Mouse (Mus musculus) telencephalon, adult 2 months (tissue): ENCODE data around the gene Pnpla3.
A peak's percentile ranks its signal among the peaks of the same experiment; 100 is the strongest.

Source experiments
- DNase-seq: peaks from one replicate; pipeline ENCODE4 v3.0.0-alpha.2; 2011; ENCODE audit warnings: low read depth, low spot score

Pnpla3 gene

DNA sequence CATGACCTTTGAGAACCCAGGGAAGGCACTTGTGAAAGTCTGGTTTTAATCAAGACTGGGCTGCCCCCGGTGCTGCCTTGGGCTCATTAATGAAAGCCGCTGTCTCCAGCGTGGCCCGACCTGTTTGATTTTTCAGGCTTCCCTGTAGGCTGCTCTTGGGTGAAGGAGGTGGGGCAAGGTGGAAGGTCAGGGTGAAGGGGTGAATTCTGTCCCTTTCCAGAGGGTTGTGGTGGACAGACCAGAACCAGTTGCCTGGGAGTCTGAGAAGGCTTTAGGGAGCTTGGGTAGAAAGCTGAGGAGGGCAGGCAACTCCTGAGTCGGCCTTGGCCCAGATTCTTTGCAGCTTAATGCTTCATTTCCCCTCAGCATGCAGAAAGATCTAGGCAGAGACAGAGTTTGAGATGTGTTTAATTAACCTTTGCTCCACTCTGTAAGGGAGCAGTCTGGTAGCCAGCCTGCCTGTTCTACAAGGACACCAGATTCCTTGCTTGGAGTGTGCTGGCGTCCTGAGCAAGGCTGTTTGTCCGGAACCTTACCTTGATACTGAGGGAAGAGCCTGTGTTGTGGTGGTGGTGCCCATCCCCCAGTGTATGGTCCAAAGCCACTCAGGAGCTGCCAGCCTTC is 48.9 kb downstream of the Pnpla3 start:
- no peak for DNase-seq

DNA sequence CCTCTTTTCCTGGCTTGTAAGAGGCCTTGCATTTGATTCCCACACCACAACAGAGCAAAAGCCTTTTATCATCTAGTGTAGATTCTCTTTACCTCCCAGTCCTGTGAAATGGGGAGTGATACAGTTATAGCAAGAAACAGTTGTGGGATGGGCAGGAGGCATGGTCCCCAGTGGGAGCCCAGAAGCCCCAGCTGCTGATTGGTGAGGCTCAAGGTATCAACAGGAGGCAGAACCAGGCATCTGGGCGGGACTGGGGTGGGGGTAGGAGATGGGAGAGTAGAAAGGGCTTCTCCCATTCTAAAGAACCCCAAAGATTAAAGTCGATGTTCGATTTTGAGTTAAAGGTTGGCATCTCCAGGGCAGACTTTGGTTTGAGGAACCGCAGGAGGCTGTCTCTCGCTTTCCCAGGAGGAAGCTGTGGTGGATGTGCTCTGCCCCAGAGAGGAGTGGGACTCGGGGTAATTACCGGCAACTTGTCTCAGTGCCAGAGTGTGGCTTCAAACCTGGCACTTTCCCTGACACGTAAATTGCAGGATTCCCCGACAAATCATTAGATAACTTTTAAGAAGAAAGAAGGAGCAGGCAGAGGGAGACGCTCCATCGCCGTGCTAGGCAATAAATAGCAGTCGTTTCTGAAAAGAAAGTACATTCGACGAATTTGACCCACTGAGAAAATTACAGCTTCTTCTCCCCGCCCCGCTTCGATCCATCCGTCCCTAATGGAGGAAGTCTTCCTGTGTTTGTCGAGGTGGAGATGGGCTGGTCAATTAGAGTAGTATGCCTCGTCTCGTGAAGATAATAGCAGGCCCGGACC is 50.5 kb downstream of the Pnpla3 start:
- DNase-seq = no peak

DNA sequence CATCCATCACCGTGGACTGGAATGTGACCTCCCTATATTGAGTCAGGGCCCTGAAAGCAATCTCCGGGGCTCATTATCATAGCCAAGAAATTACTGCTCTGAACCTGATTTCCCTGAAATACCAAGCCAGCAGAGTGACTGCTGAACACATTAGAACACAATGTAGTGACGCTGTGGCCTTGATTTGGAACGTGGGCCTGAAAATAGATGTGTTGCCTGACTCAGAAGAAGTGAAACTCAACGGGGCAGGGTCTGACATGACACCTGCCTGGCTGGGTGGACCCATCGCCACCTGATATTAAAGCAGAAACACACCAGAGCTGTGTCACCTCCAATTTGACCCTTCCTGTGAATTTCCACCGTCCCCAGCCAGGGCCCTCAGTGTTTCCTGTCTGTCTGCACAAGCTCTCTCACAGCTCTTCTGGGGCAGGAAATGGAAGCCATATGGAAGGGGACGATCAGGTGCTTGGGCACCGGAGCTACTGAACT is 51.2 kb downstream of the Pnpla3 start:
- DNase-seq = no peak

DNA sequence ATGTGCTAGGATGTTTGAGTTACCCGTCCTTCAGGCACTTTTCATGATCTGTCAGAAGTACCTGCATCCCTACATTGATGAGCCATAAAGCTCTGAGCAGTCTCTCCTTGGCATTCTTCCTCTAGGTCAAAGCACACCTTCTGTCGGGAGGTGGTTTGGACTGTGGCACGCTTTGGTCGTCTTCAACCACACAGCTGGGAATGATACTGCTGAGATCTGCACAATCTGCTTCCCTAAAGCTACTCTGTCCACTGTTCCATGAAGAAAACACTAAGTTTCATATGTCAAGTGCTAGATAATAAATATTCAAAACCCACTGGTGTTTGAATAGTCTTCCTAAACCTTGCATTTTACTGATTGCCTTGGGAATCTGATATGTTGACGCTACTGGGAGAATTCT is 53.9 kb downstream of the Pnpla3 start:
- DNase-seq = no peak

DNA sequence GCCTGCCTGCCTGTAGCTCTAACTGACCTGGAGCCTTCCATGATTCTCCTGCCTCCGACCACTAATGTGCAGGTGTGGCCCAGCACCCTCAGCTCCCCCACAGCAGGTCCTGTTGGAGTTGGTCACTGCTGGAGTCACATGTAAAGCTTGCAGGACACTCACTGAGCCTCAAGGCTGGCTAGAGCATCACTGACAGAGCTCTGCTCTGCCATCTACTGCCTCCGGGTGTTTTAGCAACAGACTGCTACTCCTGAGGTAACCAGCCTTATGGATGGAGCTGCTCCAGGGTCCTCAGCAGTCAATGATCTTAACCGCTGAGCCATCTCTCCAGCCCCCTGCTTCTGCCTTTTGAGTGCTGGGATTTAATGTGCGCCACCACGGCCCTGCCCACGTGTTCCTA is 55.8 kb downstream of the Pnpla3 start:
- no peak for DNase-seq

DNA sequence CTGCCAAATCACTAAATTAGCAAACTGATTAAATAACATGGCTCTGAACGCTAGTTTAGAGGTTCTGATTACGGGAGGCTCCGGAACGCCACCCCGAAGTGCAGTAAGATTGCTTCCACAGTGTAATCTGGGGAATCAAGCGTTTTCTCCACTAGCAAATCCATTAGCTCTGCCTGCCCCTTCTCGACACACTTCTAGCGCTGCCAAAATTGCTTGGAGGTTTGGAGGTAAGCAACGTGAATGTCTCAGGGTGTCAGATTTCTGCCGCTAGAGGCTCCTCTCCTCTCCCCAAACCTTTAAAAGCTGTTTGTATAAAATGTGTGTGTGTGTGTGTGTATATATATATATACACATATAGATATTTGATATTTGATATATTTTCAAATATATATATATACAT is 57.1 kb downstream of the Pnpla3 start:
- DNase-seq = no peak

DNA sequence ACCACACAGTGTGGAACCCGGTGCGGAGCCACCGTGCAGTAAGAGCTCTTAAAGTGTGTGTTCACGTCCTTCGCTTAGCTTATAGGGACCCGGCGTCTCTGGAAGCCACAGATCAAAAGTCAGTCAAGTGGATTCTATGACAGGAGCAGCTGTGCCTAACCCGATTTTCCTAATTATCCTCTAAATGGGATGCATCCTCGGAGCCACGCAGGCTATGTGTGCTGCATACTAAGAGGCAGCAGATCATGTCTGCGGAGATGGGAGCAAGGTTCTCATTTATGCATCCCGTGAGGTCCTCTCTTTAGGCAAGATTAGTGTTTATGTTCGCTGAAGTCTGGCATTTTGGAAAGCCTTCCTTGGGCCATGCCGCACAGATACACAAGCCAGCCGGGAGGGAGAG is 59.3 kb downstream of the Pnpla3 start:
- DNase-seq = no peak

DNA sequence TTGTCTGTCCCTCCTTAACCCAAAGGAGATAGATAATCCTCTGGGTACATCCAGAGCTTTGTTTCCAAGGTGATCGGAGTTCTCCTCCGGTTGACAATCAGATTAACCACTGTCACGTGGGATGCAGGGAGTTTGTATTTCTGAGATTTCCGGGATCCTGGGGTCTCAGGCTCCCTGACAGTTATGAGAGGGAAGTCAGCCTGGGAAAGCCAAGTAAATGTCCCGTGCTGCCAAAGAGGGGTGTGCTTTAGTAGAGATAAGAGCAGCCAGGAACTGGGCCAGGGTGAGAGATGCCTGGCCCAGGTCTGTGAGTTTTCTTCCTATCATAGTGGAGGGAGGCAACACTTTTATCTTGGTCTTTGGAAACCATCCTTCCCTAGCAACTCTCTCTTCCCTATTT is 63.0 kb downstream of the Pnpla3 start:
- DNase-seq = no peak

DNA sequence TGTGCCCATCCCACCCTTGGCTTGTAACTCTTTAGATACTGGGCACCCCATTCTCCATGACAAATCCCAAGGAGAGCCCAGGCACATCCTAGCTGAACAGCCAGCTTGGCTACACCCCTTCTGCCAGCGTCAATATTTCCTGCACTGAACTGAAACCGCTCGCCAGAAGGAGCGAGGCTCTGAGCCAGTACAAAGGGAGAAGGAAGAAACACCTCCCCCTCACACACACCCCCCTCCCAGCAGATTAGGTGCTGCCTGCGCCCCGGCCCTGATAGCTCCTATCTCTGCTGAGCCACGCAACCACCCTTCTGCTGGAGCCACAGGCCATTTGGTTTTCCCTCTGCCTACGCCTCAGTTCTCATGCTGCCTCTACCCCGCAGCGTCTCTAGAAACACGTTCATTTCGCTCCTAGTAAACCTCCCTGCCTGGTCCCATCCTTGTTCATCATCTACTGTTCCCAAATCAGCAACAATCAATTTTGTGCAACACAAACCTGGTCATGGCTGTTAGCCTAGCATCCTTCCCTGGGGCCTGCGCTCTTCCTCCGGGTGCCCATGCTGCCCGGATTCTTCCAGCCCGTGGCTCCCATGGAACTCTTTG is 63.6 kb downstream of the Pnpla3 start:
- DNase-seq = peak; percentile 71

DNA sequence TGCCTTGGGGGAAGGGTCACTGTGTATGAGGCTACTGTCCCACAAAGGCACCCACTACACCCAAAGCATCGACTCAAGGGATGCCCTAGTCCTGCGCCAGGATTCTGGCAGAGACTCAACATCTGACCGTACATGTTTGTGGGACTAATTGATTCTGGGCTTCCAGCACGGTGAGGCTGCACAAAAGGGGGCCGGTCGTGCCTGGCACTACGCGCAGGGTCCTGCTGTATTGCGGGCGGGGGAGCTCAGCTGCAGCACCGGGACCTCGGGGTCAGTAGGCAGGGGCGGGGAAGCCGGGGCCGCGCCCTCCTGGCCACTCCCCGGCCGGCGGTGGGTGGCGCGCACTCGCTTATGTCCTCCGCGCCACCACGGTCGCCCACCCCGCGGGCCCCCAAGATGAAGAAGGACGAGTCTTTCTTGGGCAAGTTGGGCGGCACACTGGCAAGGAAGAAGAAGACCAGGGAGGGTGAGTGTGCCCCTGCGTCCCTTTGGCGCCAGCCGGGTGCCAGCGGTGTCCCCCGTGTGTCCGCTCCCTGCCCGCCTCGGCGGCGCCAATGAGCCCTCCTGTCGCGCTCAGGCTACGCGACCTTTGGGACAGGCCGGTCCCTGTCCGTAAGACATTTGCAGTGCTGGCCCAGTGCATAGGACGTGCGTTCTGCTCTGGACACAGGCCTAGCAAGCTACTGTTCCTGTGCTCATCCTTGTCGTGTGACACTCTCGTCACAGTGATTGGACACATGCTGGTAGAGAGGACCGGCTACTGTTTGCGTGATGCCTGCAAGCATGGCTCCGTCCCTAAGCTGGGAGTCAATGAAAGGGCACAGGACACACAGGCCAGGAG is 64.3 kb downstream of the Pnpla3 start, which contains the start of gene Parvb:
Gene Parvb (plus strand): TSS at position 323 of the 841 bp plus-strand sequence.
- DNase-seq = no peak

DNA sequence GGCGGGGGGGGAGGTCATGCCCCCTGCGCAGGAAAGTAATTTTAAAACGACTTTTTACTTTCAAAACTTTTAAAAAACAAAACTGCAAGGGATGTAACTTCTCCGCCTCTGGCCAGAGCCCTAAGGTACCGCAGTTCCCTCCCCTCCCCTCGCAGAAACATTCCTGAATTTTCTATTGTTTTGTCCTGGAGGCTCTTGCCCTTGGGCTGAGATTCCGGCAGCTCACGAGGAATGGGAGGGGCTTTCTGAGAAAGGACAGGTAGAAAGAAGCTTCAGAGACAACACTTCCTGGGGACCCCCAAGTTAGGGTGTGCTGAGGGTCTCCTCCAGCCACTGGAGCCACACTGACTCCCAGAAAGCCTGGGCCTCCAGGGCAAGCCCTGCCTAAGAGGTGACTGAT is 65.0 kb downstream of the Pnpla3 start:
- DNase-seq = no peak

DNA sequence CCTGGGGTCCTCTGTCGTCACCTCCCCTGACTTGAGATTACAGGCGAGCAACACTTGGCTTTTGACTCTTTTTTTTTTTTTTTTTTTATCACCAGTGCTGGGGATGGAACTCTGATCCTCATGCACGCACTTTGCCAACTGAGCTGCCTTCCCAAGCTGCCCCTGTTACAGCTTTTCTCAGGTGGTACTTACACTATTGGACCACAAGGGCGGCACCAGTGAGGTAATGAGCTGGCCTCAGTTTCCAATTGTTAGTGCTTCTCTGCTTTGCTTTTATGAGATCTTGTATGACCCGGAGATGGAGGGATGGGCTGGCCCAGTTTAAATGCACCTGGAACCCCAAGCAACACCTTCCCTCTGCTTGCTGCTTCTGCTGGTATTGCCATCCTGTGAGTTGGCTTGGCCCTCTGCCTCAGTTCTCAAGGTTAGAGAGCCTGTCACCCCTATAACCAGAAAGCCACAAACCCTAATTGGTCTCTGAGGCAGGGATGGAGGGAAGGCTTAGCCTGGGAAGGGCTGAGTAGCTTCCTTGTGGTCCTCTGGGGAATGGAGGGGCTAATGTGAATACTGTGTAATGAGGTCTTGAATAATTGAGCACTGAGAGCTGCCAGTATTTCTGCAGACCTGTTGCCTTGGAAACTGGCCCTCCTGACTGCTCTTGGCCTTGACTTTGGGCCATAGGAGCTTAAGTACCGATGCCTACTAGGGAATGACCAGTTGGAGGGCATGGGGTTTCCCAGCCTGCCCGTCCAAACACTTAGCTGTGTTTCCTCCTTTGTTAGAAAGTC is 67.4 kb downstream of the Pnpla3 start:
- DNase-seq = no peak

DNA sequence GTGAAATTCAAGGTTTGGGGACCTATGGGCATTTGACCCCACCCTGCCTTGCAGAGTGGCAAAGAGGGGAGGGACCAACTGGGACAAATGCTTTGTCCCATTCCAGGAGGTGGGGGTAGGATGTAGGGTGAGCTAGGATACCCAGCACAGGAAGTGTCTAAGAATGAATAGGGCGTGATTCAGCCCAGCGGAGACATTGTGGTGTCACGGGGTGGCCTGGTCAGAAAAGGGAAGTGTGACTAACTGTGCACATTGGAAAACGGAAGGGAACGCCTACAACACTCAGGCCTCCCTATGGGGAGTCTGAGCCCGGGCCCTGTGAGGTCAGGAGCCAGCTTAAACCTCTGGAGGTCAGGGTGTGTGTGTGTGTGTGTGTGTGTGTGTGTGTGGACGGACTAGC is 68.0 kb downstream of the Pnpla3 start:
- no peak for DNase-seq
